Mouse (Mus musculus): ENCODE measurements around the gene Srpk1.

- TF ChIP-seq CTCF (IDR thresholded peaks at IDR 0.05; ENCODE audit: extremely low read depth, insufficient read length, insufficient replicate concordance, low read depth, low read length): no peak
- TF ChIP-seq POLR2A (IDR thresholded peaks at IDR 0.05; ENCODE audit: low read depth, low read length): no peak
Measured at GRCm38 (mm10) chr17:28556635-28557396, 65.7 kb downstream of the Srpk1 start.
